Mouse (Mus musculus) ES-Bruce4 (cell line): ENCODE data around the gene Kcnma1. TPM values are rescaled to one million over a fixed set of nuclear protein-coding genes. Genes with fewer than 3 reads are reported as not detected.

Source experiments
- H3K27ac ChIP-seq: 2 replicates; pipeline ENCODE4 v1.5.1; 2012; ENCODE audit warnings: low read length, inconsistent platforms; ENCODE audit not compliant: insufficient read depth
- H3K27me3 ChIP-seq: 2 replicates; pipeline ENCODE4 v1.6.1; 2012; ENCODE audit warnings: mild to moderate bottlenecking, low read length, inconsistent platforms; ENCODE audit not compliant: control insufficient read depth, poor library complexity, insufficient read depth, severe bottlenecking
- H3K36me3 ChIP-seq: 2 replicates; pipeline ENCODE4 v1.6.1; 2012; ENCODE audit warnings: inconsistent platforms, mild to moderate bottlenecking, low read length, moderate library complexity; ENCODE audit not compliant: control insufficient read depth, poor library complexity, insufficient read depth, severe bottlenecking
- H3K4me1 ChIP-seq: one replicate; pipeline ENCODE4 v1.8.1; 2011; ENCODE audit warnings: low read length; ENCODE audit not compliant: control insufficient read depth, insufficient read depth
- H3K4me3 ChIP-seq: 2 replicates; pipeline ENCODE4 v1.5.1; 2011; ENCODE audit warnings: low read depth, mild to moderate bottlenecking, low read length
- H3K9ac ChIP-seq: 2 replicates; pipeline ENCODE4 v1.6.1; 2012; ENCODE audit warnings: low read depth, mild to moderate bottlenecking, inconsistent platforms; ENCODE audit not compliant: poor library complexity, severe bottlenecking
- H3K9me3 ChIP-seq: replicated peaks from 2 replicates; pipeline ENCODE4 v1.6.1; 2012; ENCODE audit warnings: mild to moderate bottlenecking, low read length, inconsistent platforms; ENCODE audit not compliant: control insufficient read depth, poor library complexity, insufficient read depth, severe bottlenecking
- CTCF ChIP-seq: IDR thresholded peaks from one replicate; pipeline ENCODE4 v1.8.1; 2011; ENCODE audit warnings: low read depth, low read length
- EP300 ChIP-seq: IDR thresholded peaks from 2 replicates; pipeline ENCODE4 v1.6.1; 2011; ENCODE audit warnings: low read depth, low read length; ENCODE audit not compliant: insufficient read depth
- POLR2A ChIP-seq: IDR thresholded peaks from one replicate; pipeline ENCODE4 v1.8.1; 2011; ENCODE audit warnings: low read length; ENCODE audit not compliant: insufficient read depth
- polyA plus RNA-seq: library from polyadenylated mRNA; stranded (reverse); fragments of >200 nt; gene quantifications from 2 replicates; pipeline ENCODE4 v1.2.4, GENCODE M21; 2011; ENCODE audit warnings: low read depth; ENCODE audit not compliant: missing spikeins, insufficient read depth, insufficient read length

The Kcnma1 gene
- polyA plus RNA-seq, 1 experiment, result 1.8 TPM

- no peak overlapping the region for H3K27ac ChIP-seq
- no peak overlapping the region for H3K9ac ChIP-seq
- H3K4me1 ChIP-seq, result no peaks in the 10 kb centered on the region
- H3K9me3 ChIP-seq, result no peaks in the 10 kb centered on the region
- TF ChIP-seq EP300, result no peak
- TF ChIP-seq CTCF, result no peak
- TF ChIP-seq POLR2A, result no peak
- no peaks in the 10 kb centered on the region for H3K36me3 ChIP-seq
- no peaks in the 10 kb centered on the region for H3K27me3 ChIP-seq
- H3K4me3 ChIP-seq, result no peak overlapping the region
Observed at GRCm38 (mm10) chr14:23496801-23497200, 517.5 kb downstream of the Kcnma1 start.

- no peaks in the 10 kb centered on the region for H3K27me3 ChIP-seq
- no peaks in the 10 kb centered on the region for H3K4me1 ChIP-seq
- TF ChIP-seq CTCF (no peak), EP300 (no peak), POLR2A (no peak)
- H3K9ac ChIP-seq, result no peak overlapping the region
- H3K36me3 ChIP-seq, result no peaks in the 10 kb centered on the region
- H3K4me3 ChIP-seq, result no peak overlapping the region
- no peaks in the 10 kb centered on the region for H3K9me3 ChIP-seq
- H3K27ac ChIP-seq, result no peak overlapping the region
Observed at GRCm38 (mm10) chr14:23496236-23496740, 518.0 kb downstream of the Kcnma1 start.

DNA sequence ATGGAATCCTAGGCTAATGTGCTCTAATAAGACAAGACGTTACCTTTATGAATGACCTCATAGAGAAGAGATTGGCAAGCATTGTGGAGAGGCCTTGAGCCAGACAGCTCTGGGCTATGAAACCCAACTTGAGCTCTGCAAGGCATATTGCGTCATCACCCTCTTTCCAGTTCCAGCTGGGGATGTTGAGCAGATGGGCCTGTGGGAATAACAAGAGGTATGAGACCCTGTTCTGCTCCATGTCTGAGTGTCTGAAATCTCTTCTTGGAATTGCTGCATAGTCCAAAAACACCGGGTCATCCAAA, 519.8 kb downstream of the Kcnma1 start:
- Histone ChIP-seq H3K27ac (no peak overlapping the region), H3K9me3 (no peaks in the 10 kb centered on the region), H3K4me3 (no peak overlapping the region), H3K9ac (no peak overlapping the region), H3K4me1 (no peaks in the 10 kb centered on the region), H3K36me3 (no peaks in the 10 kb centered on the region), H3K27me3 (no peaks in the 10 kb centered on the region)
- TF ChIP-seq EP300 (no peak), POLR2A (no peak), CTCF (no peak)

- Histone ChIP-seq H3K4me3 (no peak overlapping the region), H3K9me3 (no peaks in the 10 kb centered on the region), H3K27me3 (no peaks in the 10 kb centered on the region), H3K9ac (no peak overlapping the region), H3K4me1 (no peaks in the 10 kb centered on the region), H3K27ac (no peak overlapping the region), H3K36me3 (no peaks in the 10 kb centered on the region)
- TF ChIP-seq EP300, result no peak
- TF ChIP-seq POLR2A, result no peak
- TF ChIP-seq CTCF, result no peak
Observed at GRCm38 (mm10) chr14:23493750-23494495, 520.4 kb downstream of the Kcnma1 start.

DNA sequence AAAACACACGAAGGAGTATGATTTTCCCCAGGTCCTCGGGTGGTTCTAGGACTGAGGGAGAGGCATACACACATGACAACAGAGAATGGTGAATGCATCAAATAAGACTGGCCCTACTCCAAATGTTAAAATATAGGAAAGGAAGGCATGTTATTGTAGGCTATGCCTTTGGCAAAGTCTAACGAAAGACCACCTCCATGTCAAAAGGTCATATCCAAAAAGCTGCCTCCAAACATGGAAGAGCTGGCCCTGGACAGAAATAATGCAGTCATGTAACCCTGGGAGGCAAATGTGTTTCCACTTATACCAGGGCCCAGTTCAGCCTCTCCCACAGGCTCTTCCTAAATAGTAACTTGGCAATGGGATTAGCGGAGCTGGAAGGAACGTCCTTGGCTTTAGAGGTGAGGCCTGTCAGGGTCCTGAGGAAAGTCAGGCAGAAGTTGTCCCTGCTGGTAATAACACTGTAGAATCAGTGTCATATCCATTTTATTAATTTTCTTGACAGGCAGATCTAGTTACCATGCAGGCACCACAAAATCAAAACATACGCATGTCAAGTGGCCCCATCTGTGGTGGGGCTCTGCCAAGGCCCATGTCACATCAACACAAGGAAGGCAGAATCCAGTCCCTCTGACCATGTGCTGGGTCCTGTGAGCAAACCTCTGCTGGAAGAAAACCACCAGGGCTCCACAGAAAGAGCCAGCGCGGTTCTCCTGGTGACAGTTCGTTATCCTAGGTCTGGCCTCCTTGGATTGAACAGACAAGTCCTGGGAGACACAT, 521.5 kb downstream of the Kcnma1 start:
- H3K27ac ChIP-seq, result no peak overlapping the region
- H3K4me3 ChIP-seq, result no peak overlapping the region
- H3K27me3 ChIP-seq, result no peaks in the 10 kb centered on the region
- no peak for TF ChIP-seq EP300
- no peak for TF ChIP-seq CTCF
- TF ChIP-seq POLR2A, result no peak
- no peaks in the 10 kb centered on the region for H3K9me3 ChIP-seq
- H3K9ac ChIP-seq, result no peak overlapping the region
- no peaks in the 10 kb centered on the region for H3K36me3 ChIP-seq
- H3K4me1 ChIP-seq, result no peaks in the 10 kb centered on the region

- H3K9me3 ChIP-seq, result no peaks in the 10 kb centered on the region
- no peak for TF ChIP-seq EP300
- H3K27me3 ChIP-seq, result no peaks in the 10 kb centered on the region
- no peak overlapping the region for H3K4me3 ChIP-seq
- no peaks in the 10 kb centered on the region for H3K36me3 ChIP-seq
- no peak overlapping the region for H3K27ac ChIP-seq
- H3K9ac ChIP-seq, result no peak overlapping the region
- no peaks in the 10 kb centered on the region for H3K4me1 ChIP-seq
Observed at GRCm38 (mm10) chr14:23491359-23491758, 522.9 kb downstream of the Kcnma1 start.
